Comparison of ENCODE assay signal across 9 mouse cellular contexts in the genomic region with DNA sequence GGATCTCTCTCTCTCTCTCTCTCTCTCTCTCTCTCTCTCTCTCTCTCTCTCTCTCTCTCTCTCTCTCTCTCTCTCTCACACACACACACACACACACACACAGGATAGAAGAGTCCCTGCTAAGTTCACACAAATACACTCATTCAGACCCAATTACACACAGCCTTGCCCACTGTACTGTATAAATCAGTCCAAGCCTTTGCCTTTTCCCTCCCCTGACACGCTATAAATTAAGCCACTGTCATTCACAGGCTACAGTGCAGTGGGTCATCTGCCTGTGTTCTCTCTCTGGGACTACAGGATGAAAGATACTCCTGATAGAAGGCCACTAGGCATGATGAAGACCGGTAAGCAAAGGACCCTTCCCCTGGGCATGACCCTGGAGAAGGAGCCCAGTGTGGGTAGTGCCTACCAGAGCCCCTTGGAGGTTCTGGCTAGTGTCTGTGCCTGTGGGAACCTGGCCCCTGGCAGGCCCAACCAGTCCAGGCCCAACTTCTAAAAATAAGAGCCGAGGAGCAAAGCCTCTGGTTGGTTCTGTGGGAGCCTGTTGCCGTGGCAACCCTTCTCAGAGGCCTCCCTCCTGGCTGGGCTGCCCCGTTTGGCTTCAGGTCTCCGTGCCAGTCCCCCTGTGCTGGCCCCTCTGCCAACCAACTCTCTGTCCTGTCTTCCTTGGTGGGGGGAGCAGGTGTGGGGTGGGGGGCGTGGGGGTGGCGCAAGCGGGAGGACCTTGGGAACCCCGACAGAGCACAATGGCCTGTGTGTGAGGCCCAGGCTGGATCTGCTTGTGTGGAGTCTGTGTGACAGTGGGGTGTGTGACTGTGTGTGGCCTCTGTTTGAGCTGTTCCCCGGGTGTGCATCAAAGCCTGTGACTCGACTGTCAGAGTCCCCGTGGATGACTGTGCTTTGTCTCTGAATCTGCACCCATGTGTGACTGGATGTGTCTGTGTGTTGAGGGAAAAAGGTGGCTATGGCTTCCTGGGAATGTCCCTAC. TPM values are rescaled to one million over a fixed set of nuclear protein-coding genes. Genes with fewer than 3 reads are reported as not detected.
DNase-seq lines count a peak whose midpoint lies in the region; ATAC-seq lines count a peak whose summit lies in the region.
"Had no signal": no experiment of that assay in that cellular context is flagged by ENCODE, and none has a peak within 500 bp of the region (broad histone marks: within the 10 kb centered on the region; RNA-seq: fewer than 3 reads in every experiment).

No protein-coding gene starts in this region.

- no peak overlapping the region; the same call in 1 of the 2 replicates for H3K4me3 ChIP-seq in forebrain, embryonic 13.5 days

- 10% methylated on average over 13 of the region's 13 CpGs for WGBS in forebrain, embryonic 13.5 days

- peak overlapping the region; percentile 91 for H3K27ac ChIP-seq in forebrain, embryonic 13.5 days

- peak; percentile 25 for DNase-seq in thymus, postnatal 4 days
- DNase-seq in thymus, adult 18-20 months = no peak
- DNase-seq in left cerebral cortex, postnatal 10 days (ENCODE audit: extremely low spot score in 1 of 2, low spot score in 2 of 2) = peak; percentile 81 to 83
- peak; percentile 72 for DNase-seq in retina, embryonic 14.5 days (ENCODE audit: low spot score)
- DNase-seq in lung, postnatal 14 days = no peak
- DNase-seq in heart, adult 9 months (ENCODE audit: low spot score in 2 of 2) = no peak
- DNase-seq in natural killer cell, adult 2 months (ENCODE audit: low spot score in 2 of 2) = no peak

- no peaks in the 10 kb centered on the region for H3K36me3 ChIP-seq in forebrain, embryonic 13.5 days (ENCODE audit: poor library complexity, severe bottlenecking)

- intact Hi-C loops in left cerebral cortex, postnatal 10 days (cut with DNase I) = no loop called here

- H3K9me3 ChIP-seq in forebrain, embryonic 13.5 days (replicated peaks) = no peaks in the 10 kb centered on the region

- H3K4me2 ChIP-seq in forebrain, embryonic 13.5 days = peak overlapping the region; percentile 43

- H3K4me1 ChIP-seq in forebrain, embryonic 13.5 days = peaks cover 67% of the 10 kb centered on the region

- H3K27me3 ChIP-seq in forebrain, embryonic 13.5 days = peaks cover 3% of the 10 kb centered on the region

- H3K9ac ChIP-seq in forebrain, embryonic 13.5 days = peak overlapping the region; percentile 48

- peak; percentile 83 for ATAC-seq in forebrain, embryonic 13.5 days

RNA-seq across cellular contexts. Expression of a gene that starts 17.4 kb away (rescaled TPM):
- 6.4 and 8.3 TPM in 2 replicates for polyA plus RNA-seq in forebrain, embryonic 13.5 days (2015; fragmentation: Nextera tagmentation; extraction: Ambion mirVana)
- 100 to 1,000 TPM; 295 to 296 TPM for total RNA-seq in left cerebral cortex, postnatal 10 days (2021)

RNA-seq across cellular contexts. Expression of a gene that starts 38.3 kb away (rescaled TPM):
- not detected in 2 replicates for polyA plus RNA-seq in forebrain, embryonic 13.5 days (2015; fragmentation: Nextera tagmentation; extraction: Ambion mirVana)
- under 1 TPM in 1 of 2 experiments, not detected in 1; 0.24 TPM for total RNA-seq in left cerebral cortex, postnatal 10 days (2021)
- polyA plus RNA-seq: large intestine, adult 2 months had no signal

Comparison
In these comparisons a context has a peak if more than half of its experiments do, and no peak if none do; other contexts are left out.
1. DNase-seq: peak in thymus, postnatal 4 days (single experiment), left cerebral cortex, postnatal 10 days (2 of 2) and retina, embryonic 14.5 days (single experiment); none in thymus, adult 18-20 months (0 of 2), lung, postnatal 14 days (single experiment), heart, adult 9 months (0 of 2) and natural killer cell, adult 2 months (0 of 2).